Mouse (Mus musculus) T-helper 17 cell (primary cell): ENCODE results near the gene Ube2d3.
"Not testable (repeated sequence)": the region's sequence is repeated elsewhere in the genome, so short reads cannot be mapped to it uniquely, and the experiment has no call there.

Source experiments
- in situ Hi-C, 2 experiments: fragments of 300-600 bp; cut with MboI, MseI; formaldehyde crosslinking; loops; 1 replicate in 1 of 2; 2 replicates in 1 of 2; pipeline ENCODE4 v1.15.1; 2025; ENCODE audit warnings: high pct_unique_total_duplicates in 2 of 2

Ube2d3 gene

GRCm38 (mm10) chr3:135436901-135437616, 890 bp upstream of the Ube2d3 start:
- in situ Hi-C loops = no loop called here

- in situ Hi-C loops = no loop called here
Observed at GRCm38 (mm10) chr3:135438531-135438912, 573 bp downstream of the Ube2d3 start.

- in situ Hi-C loops = no loop called here
Observed at GRCm38 (mm10) chr3:135438913-135439531, 1.1 kb downstream of the Ube2d3 start.

GRCm38 (mm10) chr3:135439651-135440050, 1.7 kb downstream of the Ube2d3 start:
- in situ Hi-C loops = no loop called here

- in situ Hi-C loops = no loop called here
Observed at GRCm38 (mm10) chr3:135440221-135440620, 2.3 kb downstream of the Ube2d3 start.

- in situ Hi-C loops = no loop called here
Observed at GRCm38 (mm10) chr3:135440621-135441020, 2.7 kb downstream of the Ube2d3 start.

- in situ Hi-C loops = no loop called here
Observed at GRCm38 (mm10) chr3:135444930-135445329, 7.0 kb downstream of the Ube2d3 start.

GRCm38 (mm10) chr3:135458981-135459380, 21.0 kb downstream of the Ube2d3 start:
- in situ Hi-C loops = no loop called here

- in situ Hi-C loops = no loop called here
Observed at GRCm38 (mm10) chr3:135468402-135468801, 30.5 kb downstream of the Ube2d3 start.

GRCm38 (mm10) chr3:135469146-135469545, 31.2 kb downstream of the Ube2d3 start:
- in situ Hi-C loops = no loop called here

GRCm38 (mm10) chr3:135469974-135470373, 32.0 kb downstream of the Ube2d3 start:
- in situ Hi-C loops = no loop called here

GRCm38 (mm10) chr3:135470823-135471222, 32.9 kb downstream of the Ube2d3 start:
- in situ Hi-C loops = no loop called here

GRCm38 (mm10) chr3:135475025-135475424, 37.1 kb downstream of the Ube2d3 start:
- in situ Hi-C loops = no loop called here

GRCm38 (mm10) chr3:135476286-135476685, 38.3 kb downstream of the Ube2d3 start:
- in situ Hi-C loops = no loop called here

GRCm38 (mm10) chr3:135476977-135477376, 39.0 kb downstream of the Ube2d3 start:
- in situ Hi-C loops = no loop called here

GRCm38 (mm10) chr3:135479090-135479489, 41.1 kb downstream of the Ube2d3 start:
- in situ Hi-C loops = not testable (repeated sequence)

- in situ Hi-C loops = no loop called here
Observed at GRCm38 (mm10) chr3:135480767-135481166, 42.8 kb downstream of the Ube2d3 start.

GRCm38 (mm10) chr3:135481608-135482007, 43.7 kb downstream of the Ube2d3 start:
- in situ Hi-C loops = no loop called here

GRCm38 (mm10) chr3:135484650-135485049, 46.7 kb downstream of the Ube2d3 start:
- in situ Hi-C loops = not testable (repeated sequence)

GRCm38 (mm10) chr3:135485128-135485899, 47.4 kb downstream of the Ube2d3 start, which contains the start of gene Manba:
Manba (plus strand) TSS chr3:135485611.
- in situ Hi-C loops = no loop called here

- in situ Hi-C loops = no loop called here
Observed at GRCm38 (mm10) chr3:135485900-135486241, 47.9 kb downstream of the Ube2d3 start.

- in situ Hi-C loops = no loop called here
Observed at GRCm38 (mm10) chr3:135486351-135486750, 48.4 kb downstream of the Ube2d3 start.

- in situ Hi-C loops = no loop called here
Observed at GRCm38 (mm10) chr3:135487803-135488202, 49.9 kb downstream of the Ube2d3 start.
